Mouse (Mus musculus) T-helper 17 cell (primary cell): ENCODE data around the gene Kif2a.
"Not testable (repeated sequence)": the region's sequence is repeated elsewhere in the genome, so short reads cannot be mapped to it uniquely, and the experiment has no call there.

Experiments used
- in situ Hi-C, 2 experiments: fragments of 300-600 bp; cut with MboI, MseI; formaldehyde crosslinking; loops; 1 replicate in 1 of 2; 2 replicates in 1 of 2; pipeline ENCODE4 v1.15.1; 2025; ENCODE audit warnings: high pct_unique_total_duplicates in 2 of 2

Gene Kif2a

DNA sequence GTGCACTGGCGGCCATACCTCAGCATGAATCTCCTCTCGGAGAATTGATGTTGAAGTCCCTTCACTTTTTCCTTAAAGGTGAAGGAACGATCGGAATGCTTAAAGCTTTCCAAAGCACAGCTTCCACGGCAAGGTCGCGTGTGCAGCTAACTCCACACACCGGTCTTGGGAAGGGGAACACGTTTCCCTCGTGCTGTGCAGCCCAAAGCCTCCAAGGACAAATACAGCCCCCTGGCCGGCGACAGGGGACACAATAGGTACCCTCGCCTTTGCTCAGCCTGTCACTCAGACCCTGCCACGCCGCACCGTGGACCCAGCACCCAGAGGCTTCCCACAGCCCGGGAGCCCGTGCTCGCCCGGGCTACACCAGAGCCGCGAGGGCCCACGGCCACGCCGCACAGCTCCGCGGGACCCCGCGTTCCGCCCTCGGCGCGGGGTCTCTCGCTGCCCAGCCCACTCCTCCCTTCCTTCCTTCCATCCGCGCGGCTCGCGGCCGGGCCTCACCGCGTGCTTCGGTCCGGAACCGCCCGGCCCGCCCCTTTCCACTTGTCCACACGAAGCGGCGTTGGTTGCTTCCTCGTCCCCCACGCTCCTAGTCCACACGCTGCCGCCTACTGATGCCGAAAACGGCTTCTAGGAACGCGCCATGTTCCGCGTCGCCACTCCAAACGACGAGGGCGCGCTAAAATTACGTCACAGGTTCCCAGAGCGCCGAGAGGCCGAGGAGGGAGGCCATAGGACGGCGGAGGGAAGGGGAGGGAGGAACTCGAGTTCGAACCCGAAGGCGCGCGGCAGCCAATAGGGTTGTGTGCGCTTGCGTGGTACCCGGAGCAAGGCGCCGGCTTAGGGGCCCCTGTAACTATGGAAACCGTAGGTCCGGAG is 85.4 kb downstream of the Kif2a start, which contains the start of gene Ipo11:
Ipo11 (minus strand) TSS at position 703 of the 882 bp plus-strand sequence.
- in situ Hi-C loops = no loop called here

DNA sequence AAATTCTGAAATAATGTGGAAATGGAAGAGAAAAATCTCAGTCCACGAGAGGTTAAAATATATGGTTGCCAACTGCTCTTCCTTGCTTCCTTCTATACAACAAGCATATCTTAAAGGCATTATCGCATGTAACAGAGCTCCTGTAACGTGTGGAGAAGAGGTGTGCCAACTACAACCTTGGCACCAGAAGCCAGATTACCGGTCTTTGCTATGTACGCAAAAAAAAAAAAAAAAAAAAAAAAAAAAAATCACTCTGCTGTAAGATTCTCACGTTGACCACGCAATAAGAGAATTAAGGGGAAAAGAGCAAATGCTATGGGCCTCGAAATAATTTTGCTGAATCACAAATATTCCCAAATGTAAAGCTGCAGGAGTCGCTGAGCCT is 86.1 kb downstream of the Kif2a start:
- in situ Hi-C loops = no loop called here

DNA sequence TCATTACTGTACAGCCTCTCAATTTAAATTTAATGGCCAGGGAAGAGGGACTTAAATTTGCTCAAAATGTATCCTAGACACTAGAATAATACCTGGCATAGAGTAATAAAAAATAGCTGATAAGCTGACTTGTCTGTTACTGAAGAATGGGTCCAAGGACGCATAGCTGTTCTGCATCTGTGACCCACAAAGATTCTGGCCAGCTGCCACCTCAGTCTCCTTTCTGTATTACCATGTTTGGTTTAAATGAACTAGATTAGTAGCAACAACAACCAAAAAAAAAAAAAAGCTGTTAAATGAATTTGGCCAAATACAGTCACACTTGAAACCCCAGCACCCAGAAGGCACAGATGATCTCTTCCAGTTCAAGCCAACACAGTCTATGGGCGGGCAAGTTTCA is 92.7 kb downstream of the Kif2a start:
- in situ Hi-C loops = no loop called here

DNA sequence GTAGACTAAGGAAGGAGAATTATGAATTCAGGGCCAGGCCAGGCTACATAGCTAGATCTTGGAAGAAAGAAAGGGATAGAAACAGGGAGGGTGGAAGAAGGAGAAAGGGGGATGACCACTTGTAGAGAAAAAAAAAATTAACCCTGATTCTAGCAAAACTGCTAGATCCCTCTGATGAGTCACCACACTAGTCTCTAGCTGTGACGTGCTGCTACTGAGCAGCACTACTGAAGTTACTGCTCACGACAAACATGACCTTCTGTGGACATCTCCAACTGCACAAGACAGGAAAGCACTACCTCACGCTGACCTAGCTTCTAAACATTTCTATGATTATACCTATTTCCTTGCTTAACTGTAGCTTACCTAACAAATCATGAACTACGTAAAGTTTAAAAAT is 93.6 kb downstream of the Kif2a start:
- in situ Hi-C loops = no loop called here

DNA sequence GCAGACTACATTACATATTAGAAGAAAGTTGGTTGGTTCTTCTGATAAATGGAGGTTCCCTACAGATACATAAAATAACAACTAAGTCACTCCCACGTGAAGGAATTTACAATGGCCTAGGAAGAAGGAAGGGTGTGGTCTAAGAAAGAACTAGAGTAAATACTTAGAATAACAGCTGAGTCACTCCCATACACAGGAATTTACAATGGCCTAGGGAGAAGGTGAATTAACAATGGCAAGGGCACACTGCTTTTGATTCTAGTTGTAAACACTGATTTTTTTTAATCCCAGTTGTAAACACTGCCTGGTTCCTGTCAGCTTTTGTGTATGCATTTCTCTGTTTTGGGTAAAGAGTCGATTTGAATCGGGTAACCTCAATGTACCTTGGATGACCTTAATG is 96.0 kb downstream of the Kif2a start:
- in situ Hi-C loops = not testable (repeated sequence)

DNA sequence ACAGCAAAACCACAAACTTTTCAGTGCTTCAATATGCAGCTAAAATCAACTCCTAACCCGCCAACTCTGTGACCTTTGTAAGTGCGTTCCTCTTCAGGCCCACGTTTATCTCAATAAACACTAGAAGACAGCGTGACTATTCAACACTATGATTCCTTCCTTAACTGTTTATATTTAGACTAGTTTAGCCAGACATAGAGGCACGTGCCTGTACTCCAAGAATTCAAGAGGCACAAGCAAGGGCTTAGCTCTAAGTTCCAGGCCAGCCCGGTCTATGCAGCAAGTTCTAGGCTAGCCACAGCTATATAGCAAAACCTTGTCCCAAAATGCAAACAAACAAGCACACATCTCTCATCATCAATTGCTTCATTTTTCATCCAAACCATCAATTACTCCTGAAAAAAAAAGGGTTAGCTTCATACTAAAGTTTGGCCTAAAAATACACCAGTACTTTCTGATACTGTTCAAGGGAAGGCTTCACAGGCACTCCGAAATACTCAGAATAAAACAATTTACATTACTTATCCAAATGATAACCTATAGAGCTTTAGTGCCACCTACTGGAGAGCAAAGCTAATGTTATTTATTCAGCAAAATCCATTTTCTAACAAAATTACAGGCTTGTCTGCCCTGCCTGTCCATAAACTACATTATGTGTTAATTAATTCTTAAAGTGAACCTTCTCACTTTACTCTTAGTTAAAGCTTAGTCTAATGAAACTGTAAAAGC is 103.4 kb downstream of the Kif2a start:
- in situ Hi-C loops = no loop called here

DNA sequence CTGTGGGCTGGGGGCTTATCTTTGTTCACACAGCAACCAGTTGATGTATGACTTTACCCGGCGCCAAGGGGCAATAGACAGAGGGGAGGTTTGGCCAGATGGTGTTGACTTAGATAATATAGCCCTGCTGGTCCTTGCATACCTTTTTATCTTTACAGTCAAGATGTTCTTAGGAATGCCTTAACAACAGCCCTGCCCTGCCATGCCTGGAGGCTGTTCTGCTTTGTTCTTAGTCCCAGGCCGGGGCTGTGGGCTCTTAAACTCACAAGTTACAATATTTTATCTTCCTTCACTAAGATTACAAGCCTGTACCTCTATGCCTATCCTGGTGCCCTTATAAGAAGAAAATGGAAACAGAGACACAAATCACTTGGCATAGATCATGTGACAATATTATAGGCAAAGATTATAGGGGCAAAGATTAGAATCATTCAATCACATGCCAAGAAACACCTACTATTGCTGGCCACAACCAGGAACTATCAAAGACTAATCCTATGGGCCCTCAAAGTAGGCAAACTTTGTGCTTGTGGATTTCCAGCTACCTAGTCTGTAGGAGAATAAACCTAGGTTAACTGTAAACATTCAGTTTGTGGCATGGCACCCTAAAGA is 108.7 kb downstream of the Kif2a start:
- in situ Hi-C loops = no loop called here

DNA sequence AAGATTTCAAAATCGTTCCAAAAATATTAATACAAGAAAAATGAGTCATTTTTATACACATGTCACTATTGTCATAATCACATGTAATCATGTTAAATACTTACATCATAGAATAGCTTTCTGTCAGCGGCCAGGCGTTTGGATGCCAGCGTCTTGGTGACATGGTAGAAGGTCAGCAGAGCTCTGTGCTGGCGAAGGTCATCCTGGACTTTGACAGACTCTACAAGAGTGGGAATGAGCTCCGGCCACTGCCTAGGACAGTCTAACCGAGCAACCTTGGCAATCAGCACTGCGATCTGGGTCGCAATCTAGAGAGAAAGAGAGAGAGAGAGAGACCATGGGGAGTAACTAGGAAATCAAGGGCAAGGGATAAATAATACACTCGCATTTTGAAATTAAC is 111.8 kb downstream of the Kif2a start:
- in situ Hi-C loops = no loop called here
